Mouse (Mus musculus): Measurements from ENCODE around the gene Nans.

Nans gene

GRCm38 (mm10) chr4:46479081-46479480, 10.0 kb upstream of the Nans start:
- in situ Hi-C loops (cut with MboI, MseI), result loop anchor here in 1 of 2 experiments (10.0 kb wide), 1 partner anchor 94 kb away; the partner anchor contains the start of gene Trmo

GRCm38 (mm10) chr4:46485696-46486417, 3.2 kb upstream of the Nans start:
- in situ Hi-C loops (cut with MboI, MseI), result no loop called here

GRCm38 (mm10) chr4:46487348-46487747, 1.7 kb upstream of the Nans start:
- in situ Hi-C loops (cut with MboI, MseI), result no loop called here

- in situ Hi-C loops (cut with MboI, MseI), result loop anchor here in 1 of 2 experiments (10.0 kb wide), 1 partner anchor 298 kb away; the partner anchor contains the start of gene Xpa
Observed at GRCm38 (mm10) chr4:46493071-46493470, 4.0 kb downstream of the Nans start.

GRCm38 (mm10) chr4:46495543-46495942, 6.5 kb downstream of the Nans start:
- in situ Hi-C loops (cut with MboI, MseI), result loop anchor here in 1 of 2 experiments (10.0 kb wide), 1 partner anchor 301 kb away; the partner anchor contains the start of gene Xpa

- in situ Hi-C loops (cut with MboI, MseI), result loop anchor here in 1 of 2 experiments (10.0 kb wide), 1 partner anchor 303 kb away; the partner anchor contains the start of gene Xpa
Observed at GRCm38 (mm10) chr4:46497286-46497892, 8.3 kb downstream of the Nans start.

- in situ Hi-C loops (cut with MboI, MseI), result loop anchor here in 1 of 2 experiments (10.0 kb wide), 1 partner anchor 304 kb away; the partner anchor contains the start of gene Xpa
Observed at GRCm38 (mm10) chr4:46498511-46498910, 9.5 kb downstream of the Nans start.

GRCm38 (mm10) chr4:46498976-46499375, 9.9 kb downstream of the Nans start:
- in situ Hi-C loops (cut with MboI, MseI), result loop anchor here in 1 of 2 experiments (10.0 kb wide), 1 partner anchor 304 kb away; the partner anchor contains the start of gene Xpa

- in situ Hi-C loops (cut with MboI, MseI), result no loop called here
Observed at GRCm38 (mm10) chr4:46502606-46503502, 13.8 kb downstream of the Nans start.

- in situ Hi-C loops (cut with MboI, MseI), result no loop called here
Observed at GRCm38 (mm10) chr4:46503881-46504280, 14.8 kb downstream of the Nans start.

- in situ Hi-C loops (cut with MboI, MseI), result no loop called here
Observed at GRCm38 (mm10) chr4:46505361-46506057, 16.5 kb downstream of the Nans start.

- in situ Hi-C loops (cut with MboI, MseI), result no loop called here
Observed at GRCm38 (mm10) chr4:46506801-46507610, 18.0 kb downstream of the Nans start.

GRCm38 (mm10) chr4:46507736-46508460, 18.9 kb downstream of the Nans start:
- in situ Hi-C loops (cut with MboI, MseI), result no loop called here

- in situ Hi-C loops (cut with MboI, MseI), result no loop called here
Observed at GRCm38 (mm10) chr4:46520491-46520890, 31.4 kb downstream of the Nans start.

GRCm38 (mm10) chr4:46521457-46521856, 32.4 kb downstream of the Nans start:
- in situ Hi-C loops (cut with MboI, MseI), result no loop called here

GRCm38 (mm10) chr4:46523324-46523723, 34.3 kb downstream of the Nans start:
- in situ Hi-C loops (cut with MboI, MseI), result no loop called here

GRCm38 (mm10) chr4:46526226-46526625, 37.2 kb downstream of the Nans start:
- in situ Hi-C loops (cut with MboI, MseI), result no loop called here

- in situ Hi-C loops (cut with MboI, MseI), result no loop called here
Observed at GRCm38 (mm10) chr4:46526798-46527557, 37.9 kb downstream of the Nans start.

GRCm38 (mm10) chr4:46527558-46527926, 38.5 kb downstream of the Nans start:
- in situ Hi-C loops (cut with MboI, MseI), result no loop called here
